Mouse (Mus musculus) G1E-ER4 (cell line): Measurements from ENCODE around the gene Glt8d1. TPM values are rescaled to one million over a fixed set of nuclear protein-coding genes. Genes with fewer than 3 reads are reported as not detected.

Experiments used
- GATA1 ChIP-seq: IDR thresholded peaks from one replicate; pipeline ENCODE4 v1.8.0; 2012; ENCODE audit warnings: low read length, inconsistent platforms
- polyA plus RNA-seq: library from polyadenylated mRNA; stranded (reverse); fragments of >175 nt; gene quantifications from 2 replicates; pipeline ENCODE4 v1.2.3, GENCODE M21; 2012

The Glt8d1 gene
- polyA plus RNA-seq, 1 experiment, result 5.6 TPM

GRCm38 (mm10) chr14:31019331-31020205, 18.4 kb downstream of the Glt8d1 start:
- TF ChIP-seq GATA1, result no peak

GRCm38 (mm10) chr14:31022579-31022978, 21.4 kb downstream of the Glt8d1 start:
- no peak for TF ChIP-seq GATA1

GRCm38 (mm10) chr14:31025785-31026184, 24.6 kb downstream of the Glt8d1 start:
- TF ChIP-seq GATA1, result no peak

- no peak for TF ChIP-seq GATA1
These were observed 44.1 kb downstream of the Glt8d1 start for GRCm38 (mm10) chr14:31045296-31045695.

GRCm38 (mm10) chr14:31045817-31046216, 44.6 kb downstream of the Glt8d1 start:
- no peak for TF ChIP-seq GATA1

Other genes with a start within 250 kb of the Glt8d1 start
- gene Tmem110, start 175.8 kb upstream of the Glt8d1 start, polyA plus RNA-seq, result 12.2 and 16.5 TPM in 2 replicates
- gene Mustn1, start 122.2 kb upstream of the Glt8d1 start, polyA plus RNA-seq, result 0.08 TPM in 2 replicates
- gene Itih4, start 114.9 kb upstream of the Glt8d1 start, polyA plus RNA-seq, result not detected in 2 replicates
- not detected in 2 replicates for gene Itih3, start 77.6 kb upstream of the Glt8d1 start, polyA plus RNA-seq
- gene Itih1, start 58.1 kb upstream of the Glt8d1 start, polyA plus RNA-seq, result not detected in 2 replicates
- 6.3 and 7.3 TPM in 2 replicates for gene Nek4, start 50.0 kb upstream of the Glt8d1 start, polyA plus RNA-seq
- gene Spcs1, start 272 bp downstream of the Glt8d1 start, polyA plus RNA-seq, result 20.9 and 23.5 TPM in 2 replicates
- 14.9 and 18.7 TPM in 2 replicates for gene Pbrm1, start 17.7 kb downstream of the Glt8d1 start, polyA plus RNA-seq
- gene Gnl3, start 17.8 kb downstream of the Glt8d1 start, polyA plus RNA-seq, result 18.9 and 25.4 TPM in 2 replicates
- gene Smim4, start 127.6 kb downstream of the Glt8d1 start, polyA plus RNA-seq, result 122 and 131 TPM in 2 replicates
- gene Nt5dc2, start 129.7 kb downstream of the Glt8d1 start, polyA plus RNA-seq, result 240 and 457 TPM in 2 replicates
- not detected in 2 replicates for gene Stab1, start 167.2 kb downstream of the Glt8d1 start, polyA plus RNA-seq
- 0.12 TPM in 1 of 2 replicates, not detected in the other for gene Tnnc1, start 206.9 kb downstream of the Glt8d1 start, polyA plus RNA-seq
- gene Nisch, start 215.5 kb downstream of the Glt8d1 start, polyA plus RNA-seq, result 166 and 195 TPM in 2 replicates
- gene Sema3g, start 216.5 kb downstream of the Glt8d1 start, polyA plus RNA-seq, result not detected in 2 replicates
- 2.5 and 4.5 TPM in 2 replicates for gene Phf7, start 249.9 kb downstream of the Glt8d1 start, polyA plus RNA-seq